Mouse (Mus musculus) G1E (cell line): Measurements from ENCODE around the gene Carmil1. TPM values are rescaled to one million over a fixed set of nuclear protein-coding genes. Genes with fewer than 3 reads are reported as not detected.

Experiments
- ATAC-seq: 2 replicates; pipeline ENCODE4 v1.8.0; 2016; ENCODE audit warnings: mild to moderate bottlenecking; ENCODE audit not compliant: insufficient number of reproducible peaks, poor library complexity, low FRiP score, severe bottlenecking; ENCODE audit errors: extremely low read depth
- DNase-seq: peaks from one replicate; pipeline ENCODE4 v3.0.0; 2012; ENCODE audit warnings: low spot score
- H3K27me3 ChIP-seq: 2 replicates; pipeline ENCODE4 v1.6.1; 2012; ENCODE audit warnings: mild to moderate bottlenecking, low read length, inconsistent platforms; ENCODE audit not compliant: insufficient read depth
- H3K36me3 ChIP-seq: replicated peaks from 2 replicates; pipeline ENCODE3; 2012; ENCODE audit warnings: mild to moderate bottlenecking, inconsistent platforms
- H3K4me1 ChIP-seq: 2 replicates; pipeline ENCODE4 v1.6.1; 2012; ENCODE audit warnings: low read depth, low read length, inconsistent platforms, mixed read lengths; ENCODE audit not compliant: insufficient read depth
- H3K4me3 ChIP-seq: 2 replicates; pipeline ENCODE4 v1.5.1; 2012; ENCODE audit warnings: low read depth, mild to moderate bottlenecking, inconsistent platforms, low read length, moderate library complexity, mixed read lengths
- H3K9me3 ChIP-seq: replicated peaks from 2 replicates; pipeline ENCODE4 v1.6.1; 2012; ENCODE audit warnings: inconsistent platforms
- CTCF ChIP-seq: IDR thresholded peaks from 2 replicates; pipeline ENCODE4 v1.5.1; 2012; ENCODE audit warnings: low read depth, low read length, inconsistent platforms, mixed read lengths
- GATA1 ChIP-seq: IDR thresholded peaks from 2 replicates; pipeline ENCODE4 v1.6.1; 2012; ENCODE audit warnings: borderline replicate concordance, low read length, inconsistent platforms, mixed read lengths
- GATA2 ChIP-seq: IDR thresholded peaks from 2 replicates; pipeline ENCODE4 v1.6.1; 2012; ENCODE audit warnings: low read depth, low read length, inconsistent platforms, borderline replicate concordance
- POLR2AphosphoS5 ChIP-seq: IDR thresholded peaks from 2 replicates; pipeline ENCODE4 v1.6.1; 2012; ENCODE audit warnings: low read depth, low read length, inconsistent platforms; ENCODE audit not compliant: insufficient replicate concordance
- TAL1 ChIP-seq: conservative IDR thresholded peaks from 2 replicates; pipeline ENCODE4 v1.6.1; 2012; ENCODE audit warnings: low read depth, low read length, inconsistent platforms, mixed read lengths
- polyA plus RNA-seq: library from polyadenylated mRNA; stranded (reverse); fragments of >175 nt; gene quantifications from 2 replicates; pipeline ENCODE4 v1.2.3, GENCODE M21; 2012
- total RNA-seq, 2 experiments: library from RNA; stranded (forward) in 1 of 2; stranded (reverse) in 1 of 2; fragments of 200-1000 nt in 1 of 2; fragments of >200 nt in 1 of 2; fragmentation: Nextera tagmentation in 1 of 2; gene quantifications; 2 replicates each; pipeline ENCODE4 v1.2.3; 2014 to 2017

Gene Carmil1
- total and polyA plus RNA-seq, 3 experiments: 0.10 to 1.9 (median 0.55) TPM

DNA sequence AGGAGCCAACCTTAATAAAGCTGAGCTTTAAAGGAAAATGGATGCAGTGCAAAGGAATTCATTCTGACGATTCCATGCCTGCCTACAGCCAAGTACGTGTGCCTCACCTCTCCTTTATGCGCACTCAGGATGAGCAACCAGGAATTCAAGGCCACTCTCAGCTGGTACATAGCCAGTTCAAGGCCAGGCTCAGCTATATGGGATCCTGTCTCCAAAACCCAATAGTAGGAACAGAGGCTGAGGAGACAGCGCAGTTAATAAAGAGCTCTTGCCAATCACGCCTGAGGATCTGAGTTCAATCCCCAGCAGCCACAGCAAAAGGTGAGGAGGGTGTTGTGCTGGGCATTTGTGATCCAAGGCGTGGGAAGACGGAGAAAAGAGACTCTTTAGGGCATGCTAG lies 29.4 kb downstream of the Carmil1 start:
- TF ChIP-seq GATA2: no peak
- TF ChIP-seq TAL1: no peak
- TF ChIP-seq CTCF: no peak
- TF ChIP-seq POLR2AphosphoS5: no peak
- TF ChIP-seq GATA1: no peak
- no peak overlapping the region for H3K4me3 ChIP-seq
- H3K27me3 ChIP-seq: peaks cover 3% of the 10 kb centered on the region; the same call in 1 of the 2 replicates
- no peaks in the 10 kb centered on the region for H3K36me3 ChIP-seq
- no peak for ATAC-seq
- no peaks in the 10 kb centered on the region for H3K4me1 ChIP-seq
- DNase-seq: no peak
- H3K9me3 ChIP-seq: no peaks in the 10 kb centered on the region

DNA sequence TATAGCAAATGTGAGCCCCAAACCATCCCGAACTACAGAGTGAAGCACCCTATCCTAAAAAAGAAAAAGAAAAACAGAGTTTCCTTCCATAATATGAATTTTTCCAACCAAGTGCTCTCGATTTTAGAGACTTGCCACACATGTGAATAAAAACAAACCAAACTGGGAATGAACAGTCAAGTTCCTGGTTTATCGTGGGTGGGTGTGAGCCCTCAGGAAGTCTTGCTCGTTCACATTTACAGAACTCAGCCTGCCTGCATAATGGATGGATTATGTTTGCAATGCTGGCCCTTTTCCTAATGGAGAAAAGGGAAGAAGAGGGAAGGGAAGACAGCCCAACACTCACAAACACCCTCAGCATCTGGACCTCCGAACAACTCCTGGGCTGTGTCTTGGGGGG lies 32.7 kb downstream of the Carmil1 start:
- TF ChIP-seq TAL1: no peak
- TF ChIP-seq GATA2: no peak
- no peak for TF ChIP-seq GATA1
- TF ChIP-seq POLR2AphosphoS5: no peak
- TF ChIP-seq CTCF: no peak
- ATAC-seq (no peak), DNase-seq (no peak)
- Histone ChIP-seq H3K9me3 (no peaks in the 10 kb centered on the region), H3K4me1 (no peaks in the 10 kb centered on the region), H3K36me3 (no peaks in the 10 kb centered on the region), H3K27me3 (peaks cover 3% of the 10 kb centered on the region; the same call in 1 of the 2 replicates), H3K4me3 (no peak overlapping the region)

DNA sequence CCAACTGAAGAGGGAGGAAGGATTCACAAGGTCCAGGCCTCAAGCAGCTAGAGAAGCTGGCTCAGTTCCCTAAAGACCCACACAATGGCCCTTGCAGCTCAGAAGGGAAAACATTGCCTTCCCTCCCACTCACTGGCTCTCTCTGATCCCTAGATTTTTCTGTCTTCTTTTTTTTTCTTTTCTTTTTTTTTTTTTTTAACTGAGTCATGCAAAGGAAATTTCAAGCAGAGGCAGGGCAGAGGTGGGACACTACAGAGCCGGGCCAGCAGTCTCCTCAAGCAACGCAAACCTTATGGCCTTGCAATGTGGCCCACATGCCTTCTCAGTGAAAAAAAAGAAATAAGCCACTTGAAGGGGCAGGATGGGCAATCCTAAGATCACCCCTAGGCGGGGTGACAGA lies 33.2 kb downstream of the Carmil1 start:
- peaks cover 3% of the 10 kb centered on the region; the same call in 1 of the 2 replicates for H3K27me3 ChIP-seq
- ATAC-seq (no peak), DNase-seq (no peak)
- no peaks in the 10 kb centered on the region for H3K4me1 ChIP-seq
- no peaks in the 10 kb centered on the region for H3K36me3 ChIP-seq
- TF ChIP-seq TAL1 (no peak), GATA2 (no peak), CTCF (no peak), POLR2AphosphoS5 (no peak), GATA1 (no peak)
- no peaks in the 10 kb centered on the region for H3K9me3 ChIP-seq
- H3K4me3 ChIP-seq: no peak overlapping the region

DNA sequence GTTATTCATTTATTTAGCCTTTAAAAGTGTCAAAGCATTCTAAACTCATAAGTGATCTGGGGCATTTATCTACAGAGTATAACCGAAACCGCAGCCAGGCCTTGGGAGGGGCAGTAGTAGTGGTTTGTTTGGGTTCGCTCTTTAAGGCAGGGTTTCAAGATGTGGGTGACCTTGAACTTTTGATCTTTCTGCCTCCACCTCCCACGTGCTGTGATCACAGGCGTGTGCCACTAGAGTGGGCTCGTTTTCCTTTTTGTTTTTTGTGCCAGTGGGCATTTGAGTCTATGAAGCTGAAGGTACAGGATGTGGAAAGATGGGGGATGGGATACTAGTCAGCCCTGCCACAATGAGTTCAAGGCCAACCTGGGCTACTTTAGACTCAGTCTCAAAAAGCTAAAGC lies 34.3 kb downstream of the Carmil1 start:
- ATAC-seq (no peak), DNase-seq (no peak)
- no peak overlapping the region for H3K4me3 ChIP-seq
- H3K9me3 ChIP-seq: no peaks in the 10 kb centered on the region
- no peaks in the 10 kb centered on the region for H3K4me1 ChIP-seq
- H3K36me3 ChIP-seq: no peaks in the 10 kb centered on the region
- peaks cover 3% of the 10 kb centered on the region; the same call in 1 of the 2 replicates for H3K27me3 ChIP-seq
- TF ChIP-seq CTCF: no peak
- no peak for TF ChIP-seq TAL1
- no peak for TF ChIP-seq GATA1

DNA sequence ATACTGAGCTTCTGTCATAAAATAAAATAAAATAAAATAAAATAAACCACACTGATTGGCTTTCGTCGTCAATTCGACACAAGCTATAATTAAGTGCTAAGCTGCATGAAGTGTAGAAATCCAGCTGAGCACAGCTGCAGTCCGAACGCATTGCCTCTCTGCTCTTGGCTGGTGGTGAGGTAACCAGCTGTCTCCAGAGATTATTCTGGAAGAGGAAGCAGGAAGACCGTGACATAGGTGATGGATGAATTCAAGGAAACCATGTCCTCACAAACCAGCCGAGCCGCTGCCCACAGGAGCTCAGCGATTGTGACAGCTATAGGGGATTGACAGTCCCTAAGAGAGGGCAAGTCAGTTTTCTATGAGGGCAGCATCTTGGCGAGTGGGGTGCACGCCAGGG lies 36.0 kb downstream of the Carmil1 start:
- no peak overlapping the region for H3K4me3 ChIP-seq
- no peak for DNase-seq
- ATAC-seq: no peak
- no peaks in the 10 kb centered on the region for H3K4me1 ChIP-seq
- no peaks in the 10 kb centered on the region for H3K9me3 ChIP-seq
- no peaks in the 10 kb centered on the region for H3K36me3 ChIP-seq
- TF ChIP-seq CTCF (no peak), TAL1 (no peak), POLR2AphosphoS5 (no peak), GATA1 (no peak), GATA2 (no peak)
- H3K27me3 ChIP-seq: no peaks in the 10 kb centered on the region

DNA sequence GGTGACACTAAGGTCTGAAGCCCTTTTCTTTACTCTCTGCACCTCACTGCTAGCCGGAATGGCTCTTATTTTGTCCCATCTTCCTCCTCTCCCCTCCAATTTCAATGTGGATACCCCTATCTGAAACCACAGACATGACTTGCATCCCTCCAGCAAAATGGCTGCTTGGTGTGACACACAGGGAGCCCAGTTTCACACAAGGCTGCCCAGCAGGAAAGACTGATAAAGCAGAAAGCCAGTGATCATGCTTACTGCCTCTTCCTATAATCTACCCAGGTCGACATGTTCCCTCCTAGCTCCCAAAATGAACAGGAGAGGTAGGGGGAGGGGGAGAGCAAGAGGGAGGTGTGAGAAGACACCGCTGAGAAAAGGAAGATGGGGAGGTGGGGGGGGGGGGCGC lies 36.6 kb downstream of the Carmil1 start:
- no peak overlapping the region for H3K4me3 ChIP-seq
- DNase-seq (no peak), ATAC-seq (no peak)
- H3K36me3 ChIP-seq: no peaks in the 10 kb centered on the region
- TF ChIP-seq POLR2AphosphoS5: no peak
- TF ChIP-seq CTCF: no peak
- TF ChIP-seq GATA2: no peak
- TF ChIP-seq TAL1: no peak
- TF ChIP-seq GATA1: no peak
- H3K27me3 ChIP-seq: no peaks in the 10 kb centered on the region
- no peaks in the 10 kb centered on the region for H3K9me3 ChIP-seq
- H3K4me1 ChIP-seq: no peaks in the 10 kb centered on the region
